Mouse (Mus musculus) layer of hippocampus, postnatal 10 days (tissue): ENCODE measurements at regions not wholly inside any gene's neighbourhood (a gene's known extent, or its start where the extent isn't known, plus 50 kb on each side); places are given as distances from the start of the nearest gene placed in this dataset.
A peak's percentile ranks its signal among the peaks of the same experiment; 100 is the strongest.

ENCODE experiments used
- DNase-seq, 2 experiments: peaks; one replicate each; pipeline ENCODE4 v3.0.0; 2021; ENCODE audit warnings: low spot score in 2 of 2

DNA sequence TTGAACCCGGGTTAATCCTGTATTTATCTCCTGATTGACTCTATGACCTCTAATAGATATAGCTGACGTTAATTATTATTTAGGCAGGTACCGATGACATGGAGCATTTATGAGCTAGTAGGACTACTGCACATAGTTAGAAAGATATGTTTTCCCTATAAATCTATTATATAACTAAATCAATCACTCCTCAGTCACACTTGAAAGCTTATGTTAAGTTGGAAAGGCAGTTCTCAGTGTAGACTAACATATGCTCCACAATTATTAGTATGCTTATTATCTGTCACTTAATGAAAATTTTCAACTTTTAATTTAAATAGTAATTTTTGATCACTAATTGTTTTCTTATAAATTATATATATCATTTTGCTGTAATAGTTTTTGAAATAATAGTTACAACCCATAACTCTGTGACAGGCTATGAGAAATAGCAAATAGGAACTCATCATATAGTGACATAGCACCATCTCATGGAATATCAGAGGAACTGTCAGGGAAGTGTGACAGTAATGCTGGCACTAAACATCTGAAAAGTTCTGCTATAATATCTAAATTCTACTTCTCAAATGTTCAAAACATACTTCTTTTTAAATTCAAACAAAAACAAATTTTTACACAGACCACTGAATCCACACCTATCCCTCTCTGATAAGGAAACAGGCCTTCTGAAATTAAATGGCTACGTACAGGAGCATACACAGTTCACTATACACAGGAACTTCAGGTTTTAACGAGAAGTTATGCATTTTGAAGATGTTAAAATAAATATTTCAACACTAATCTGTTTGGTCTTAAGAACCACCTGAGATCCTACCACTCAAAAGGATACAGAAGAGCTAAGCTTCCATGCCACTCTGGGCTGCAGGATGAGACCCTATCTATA is 75.3 kb upstream of the Map2 start:
- DNase-seq: no peak

GRCm38 (mm10) chr1:66101419-66101818 is 73.7 kb upstream of the Map2 start:
- no peak for DNase-seq

- peak in 1 of 2 experiments; percentile 28 for DNase-seq
Observed at GRCm38 (mm10) chr1:66104493-66104892, 70.6 kb upstream of the Map2 start.

DNA sequence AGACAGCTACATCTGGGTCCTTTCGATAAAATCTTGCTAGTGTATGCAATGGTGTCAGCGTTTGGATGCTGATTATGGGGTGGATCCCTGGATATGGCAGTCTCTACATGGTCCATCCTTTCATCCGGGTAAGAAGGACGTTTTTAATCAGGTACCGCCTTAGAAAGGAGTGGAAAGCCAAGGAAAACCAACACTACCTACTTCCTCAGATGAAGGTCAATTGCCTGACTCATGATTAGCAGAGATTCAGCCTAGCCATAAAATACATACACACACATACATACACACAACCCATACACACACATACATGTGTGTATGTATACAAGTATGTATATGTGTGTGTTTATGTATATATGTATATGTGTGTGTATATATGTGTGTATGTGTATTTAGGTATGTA is 69.9 kb upstream of the Map2 start:
- no peak for DNase-seq

DNA sequence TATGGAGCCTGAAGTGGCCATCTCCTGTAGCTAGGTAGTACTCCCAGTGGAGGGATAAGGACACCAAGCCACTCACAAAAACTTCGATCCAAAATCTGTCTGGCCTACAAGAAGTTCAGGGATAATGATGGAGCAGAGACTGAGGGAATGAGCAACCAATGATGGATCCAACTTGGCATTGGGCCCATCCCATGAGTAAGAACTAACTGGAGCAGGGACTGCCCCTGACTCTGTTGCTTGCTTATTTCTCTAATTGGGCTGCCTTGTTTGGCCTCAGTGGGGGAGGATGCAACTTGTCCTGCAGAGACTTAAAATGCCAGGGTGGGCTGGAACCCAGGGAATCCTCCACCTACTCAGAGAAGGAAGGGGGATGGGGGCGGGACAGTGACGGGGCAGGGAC is 67.0 kb upstream of the Map2 start:
- DNase-seq: peak in 1 of 2 experiments; percentile 26

DNA sequence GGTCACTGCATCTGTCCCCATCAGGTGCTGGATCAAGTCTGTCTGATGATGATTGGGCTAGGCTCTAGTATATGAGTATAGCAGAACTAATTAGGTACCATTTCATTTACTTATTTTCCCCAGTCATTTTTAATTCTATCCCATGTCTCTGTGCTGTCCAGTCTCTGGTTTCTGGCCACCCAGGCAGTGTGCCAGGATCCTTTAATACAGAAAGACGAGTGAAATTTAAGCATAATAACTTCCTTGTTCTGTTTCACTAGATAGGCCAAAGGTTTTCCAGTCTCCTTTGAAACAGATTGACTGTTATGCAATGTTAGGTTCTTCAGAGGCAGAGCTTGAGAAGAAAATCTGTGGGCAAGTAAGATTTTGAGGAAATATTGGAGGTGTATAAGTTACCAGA is 61.2 kb upstream of the Map2 start:
- DNase-seq: no peak

DNA sequence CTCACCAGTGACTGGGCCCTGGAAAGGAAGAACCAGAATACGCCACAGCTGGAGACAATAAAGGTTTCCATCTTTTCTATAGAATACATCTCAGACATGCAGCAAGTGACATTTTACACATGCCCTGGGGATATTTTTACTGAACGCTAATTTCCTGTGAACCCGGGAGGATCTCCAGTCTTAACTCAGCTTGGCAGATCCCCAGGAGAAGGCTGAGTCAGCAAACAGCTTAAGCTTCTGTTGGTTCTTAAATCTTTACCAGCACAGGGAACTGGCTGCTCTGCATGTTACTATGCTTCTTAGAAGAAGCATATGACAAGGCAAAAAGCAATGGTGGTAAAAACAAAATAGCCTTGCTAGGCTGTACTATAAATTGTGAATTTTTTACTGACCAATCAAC is 59.7 kb upstream of the Map2 start:
- DNase-seq: no peak
